Mouse (Mus musculus): ENCODE data around the gene BC037034. TPM values are rescaled to one million over a fixed set of nuclear protein-coding genes. Genes with fewer than 3 reads are reported as not detected.
"Not testable (repeated sequence)": the region's sequence is repeated elsewhere in the genome, so short reads cannot be mapped to it uniquely, and the experiment has no call there.

BC037034 gene
- polyA plus RNA-seq, 1 experiment from 2014 or later = 2.9 TPM

GRCm38 (mm10) chr5:138219864-138220263 lies 44.0 kb downstream of the BC037034 start:
- no peak for ATAC-seq (ENCODE audit: insufficient number of reproducible peaks, insufficient read depth, low FRiP score, low read depth)

GRCm38 (mm10) chr5:138216632-138217031 lies 47.2 kb downstream of the BC037034 start:
- not testable (repeated sequence) for H3K27ac ChIP-seq (replicated peaks in 1 of 2; ENCODE audit: control insufficient read depth in 1 of 2, insufficient read depth in 1 of 2, low read depth in 2 of 2, low read length in 2 of 2); H3K36me3 ChIP-seq (ENCODE audit: control insufficient read depth, insufficient read depth, low read length); H3K9me3 ChIP-seq (ENCODE audit: control insufficient read depth, low read length); H3K27me3 ChIP-seq (ENCODE audit: control insufficient read depth, insufficient read depth, low read length); H3K4me3 ChIP-seq (ENCODE audit: control insufficient read depth in 1 of 2, insufficient read depth in 1 of 2, low read depth in 1 of 2, low read length in 2 of 2); ATAC-seq (ENCODE audit: insufficient number of reproducible peaks, insufficient read depth, low FRiP score, low read depth); H3K9ac ChIP-seq (ENCODE audit: low read length); H3K4me1 ChIP-seq (ENCODE audit: control insufficient read depth in 2 of 2, insufficient read depth in 2 of 2, low read length in 2 of 2); H3K4me2 ChIP-seq (ENCODE audit: low read length)
- 91% methylated on average over 13 of the region's 13 CpGs for WGBS

More at GRCm38 (mm10) chr5:138219864-138220263, 44.0 kb downstream of the BC037034 start:
- Histone ChIP-seq H3K27ac (replicated peaks in 1 of 2; ENCODE audit: control insufficient read depth in 1 of 2, insufficient read depth in 1 of 2, low read depth in 2 of 2, low read length in 2 of 2) (no peak overlapping the region), H3K4me2 (ENCODE audit: low read length) (no peak overlapping the region), H3K27me3 (ENCODE audit: control insufficient read depth, insufficient read depth, low read length) (no peaks in the 10 kb centered on the region), H3K9me3 (ENCODE audit: control insufficient read depth, low read length) (peaks cover 5% of the 10 kb centered on the region; the same call in 1 of the 2 replicates), H3K9ac (ENCODE audit: low read length) (no peak overlapping the region), H3K36me3 (ENCODE audit: control insufficient read depth, insufficient read depth, low read length) (no peaks in the 10 kb centered on the region), H3K4me3 (ENCODE audit: control insufficient read depth in 1 of 2, insufficient read depth in 1 of 2, low read depth in 1 of 2, low read length in 2 of 2) (no peak overlapping the region), H3K4me1 (ENCODE audit: control insufficient read depth in 2 of 2, insufficient read depth in 2 of 2, low read length in 2 of 2) (no peaks in the 10 kb centered on the region)
- WGBS = 71% methylated on average over 2 of the region's 2 CpGs

Other genes starting within 250 kb of the BC037034 start
- not detected in 2 replicates for gene Smok3a, start 242.8 kb downstream of the BC037034 start, polyA plus RNA-seq (2014; fragmentation: Nextera tagmentation; extraction: Ambion mirVana)
- gene Smok3b, start 242.6 kb downstream of the BC037034 start, polyA plus RNA-seq (2014; fragmentation: Nextera tagmentation; extraction: Ambion mirVana) = not detected in 2 replicates
- gene Smok3c, start 210.8 kb downstream of the BC037034 start, polyA plus RNA-seq (2014; fragmentation: Nextera tagmentation; extraction: Ambion mirVana) = not detected in 2 replicates
- 13.3 and 13.8 TPM in 2 replicates for gene Zkscan1, start 178.9 kb downstream of the BC037034 start, polyA plus RNA-seq (2014; fragmentation: Nextera tagmentation; extraction: Ambion mirVana)
- 40.0 and 40.4 TPM in 2 replicates for gene Zscan21, start 147.1 kb downstream of the BC037034 start, polyA plus RNA-seq (2014; fragmentation: Nextera tagmentation; extraction: Ambion mirVana)
- 10.3 and 10.4 TPM in 2 replicates for gene Zfp113, start 108.3 kb downstream of the BC037034 start, polyA plus RNA-seq (2014; fragmentation: Nextera tagmentation; extraction: Ambion mirVana)
- gene Cops6, start 103.0 kb downstream of the BC037034 start, polyA plus RNA-seq (2014; fragmentation: Nextera tagmentation; extraction: Ambion mirVana) = 242 and 254 TPM in 2 replicates
- gene Ap4m1, start 92.0 kb downstream of the BC037034 start, polyA plus RNA-seq (2014; fragmentation: Nextera tagmentation; extraction: Ambion mirVana) = 9.4 and 9.6 TPM in 2 replicates
- gene Mcm7, start 91.6 kb downstream of the BC037034 start, polyA plus RNA-seq (2014; fragmentation: Nextera tagmentation; extraction: Ambion mirVana) = 89.0 and 102 TPM in 2 replicates
- 65.2 and 66.0 TPM in 2 replicates for gene Taf6, start 76.6 kb downstream of the BC037034 start, polyA plus RNA-seq (2014; fragmentation: Nextera tagmentation; extraction: Ambion mirVana)
- 18.5 and 22.8 TPM in 2 replicates for gene Cnpy4, start 76.5 kb downstream of the BC037034 start, polyA plus RNA-seq (2014; fragmentation: Nextera tagmentation; extraction: Ambion mirVana)
- gene Mblac1, start 69.7 kb downstream of the BC037034 start, polyA plus RNA-seq (2014; fragmentation: Nextera tagmentation; extraction: Ambion mirVana) = 6.1 and 6.5 TPM in 2 replicates
- gene Nxpe5, start 38.1 kb downstream of the BC037034 start, polyA plus RNA-seq (2014; fragmentation: Nextera tagmentation; extraction: Ambion mirVana) = not detected in 2 replicates
- 80.5 and 93.6 TPM in 2 replicates for gene Lamtor4, start 8.6 kb downstream of the BC037034 start, polyA plus RNA-seq (2014; fragmentation: Nextera tagmentation; extraction: Ambion mirVana)
- 0.57 and 0.75 TPM in 2 replicates for gene Gal3st4, start 8.8 kb upstream of the BC037034 start, polyA plus RNA-seq (2014; fragmentation: Nextera tagmentation; extraction: Ambion mirVana)
- gene Gm43720, start 15.9 kb upstream of the BC037034 start, polyA plus RNA-seq (2014; fragmentation: Nextera tagmentation; extraction: Ambion mirVana) = 0.05 TPM in 1 of 2 replicates, not detected in the other
- 1.3 and 1.5 TPM in 2 replicates for gene Gpc2, start 16.0 kb upstream of the BC037034 start, polyA plus RNA-seq (2014; fragmentation: Nextera tagmentation; extraction: Ambion mirVana)
- 2.0 and 2.1 TPM in 2 replicates for gene Stag3, start 16.2 kb upstream of the BC037034 start, polyA plus RNA-seq (2014; fragmentation: Nextera tagmentation; extraction: Ambion mirVana)
- 0.26 TPM in 1 of 2 replicates, not detected in the other for gene Pvrig, start 77.9 kb upstream of the BC037034 start, polyA plus RNA-seq (2014; fragmentation: Nextera tagmentation; extraction: Ambion mirVana)
- gene Zfp157, start 177.4 kb upstream of the BC037034 start, polyA plus RNA-seq (2014; fragmentation: Nextera tagmentation; extraction: Ambion mirVana) = 23.8 and 24.9 TPM in 2 replicates